Comparison of ENCODE assay signal across 15 mouse cellular contexts in genomic region chr6:119657418-119658178, GRCm38 (mm10).
"Had no signal": no experiment of that assay in that cellular context is flagged by ENCODE, and none has a peak within 500 bp of the region (broad histone marks: within the 10 kb centered on the region; RNA-seq: fewer than 3 reads in every experiment).

No protein-coding gene starts in this region.

- H3K27me3 ChIP-seq: neural tube, embryonic 15.5 days; stomach, embryonic 15.5 days had no signal

- H3K9me3 ChIP-seq: neural tube, embryonic 15.5 days; stomach, embryonic 15.5 days had no signal

- H3K9ac ChIP-seq: neural tube, embryonic 15.5 days; stomach, embryonic 15.5 days had no signal

- H3K4me1 ChIP-seq: neural tube, embryonic 15.5 days; stomach, embryonic 15.5 days had no signal

- H3K27ac ChIP-seq: neural tube, embryonic 15.5 days; stomach, embryonic 15.5 days; stomach, postnatal 0 days had no signal

- H3K36me3 ChIP-seq: neural tube, embryonic 15.5 days; stomach, embryonic 15.5 days had no signal

- H3K4me2 ChIP-seq: neural tube, embryonic 15.5 days; stomach, embryonic 15.5 days had no signal

- DNase-seq: retina, postnatal 1 day; right cerebral cortex, adult 18-20 months; right cerebral cortex, postnatal 14 days; right cerebral cortex, postnatal 25 days; right cerebral cortex, postnatal 4 days; spleen, adult 18-20 months; thymus, adult 18-20 months; thymus, adult 2 months; thymus, postnatal 14 days; thymus, postnatal 25 days; thymus, postnatal 36 days; thymus, postnatal 4 days had no signal

- H3K4me3 ChIP-seq: neural tube, embryonic 15.5 days; stomach, embryonic 15.5 days had no signal
